Mouse (Mus musculus) megakaryocyte, embryonic 14.5 days (primary cell): Measurements from ENCODE around the gene Grm5. TPM values are rescaled to one million over a fixed set of nuclear protein-coding genes. Genes with fewer than 3 reads are reported as not detected.

Experiments used
- H3K27me3 ChIP-seq: replicated peaks from 2 replicates; pipeline ENCODE3; 2012; ENCODE audit warnings: inconsistent platforms
- H3K36me3 ChIP-seq: replicated peaks from 2 replicates; pipeline ENCODE3; 2012; ENCODE audit warnings: low read length, inconsistent platforms, mixed read lengths
- H3K4me1 ChIP-seq: 2 replicates; pipeline ENCODE4 v1.6.1; 2012; ENCODE audit warnings: inconsistent platforms
- H3K4me3 ChIP-seq: replicated peaks from 2 replicates; pipeline ENCODE3; 2012; ENCODE audit warnings: moderate library complexity, mild to moderate bottlenecking, inconsistent platforms
- H3K9me3 ChIP-seq: 2 replicates; pipeline ENCODE4 v1.6.1; 2012; ENCODE audit warnings: inconsistent platforms
- FLI1 ChIP-seq: IDR thresholded peaks from 2 replicates; pipeline ENCODE4 v1.6.1; 2012; ENCODE audit warnings: low read length, inconsistent platforms, mixed read lengths
- GATA1 ChIP-seq: IDR thresholded peaks from 3 replicates; pipeline ENCODE4 v1.6.1; 2012; ENCODE audit warnings: mixed read lengths, low read length, inconsistent platforms, borderline replicate concordance
- polyA plus RNA-seq: library from polyadenylated mRNA; stranded (reverse); fragments of >175 nt; gene quantifications from 2 replicates; pipeline ENCODE4 v1.2.3, GENCODE M21; 2012; ENCODE audit warnings: low replicate concordance; ENCODE audit not compliant: insufficient read depth

Gene Grm5
- polyA plus RNA-seq, 1 experiment = not detected

DNA sequence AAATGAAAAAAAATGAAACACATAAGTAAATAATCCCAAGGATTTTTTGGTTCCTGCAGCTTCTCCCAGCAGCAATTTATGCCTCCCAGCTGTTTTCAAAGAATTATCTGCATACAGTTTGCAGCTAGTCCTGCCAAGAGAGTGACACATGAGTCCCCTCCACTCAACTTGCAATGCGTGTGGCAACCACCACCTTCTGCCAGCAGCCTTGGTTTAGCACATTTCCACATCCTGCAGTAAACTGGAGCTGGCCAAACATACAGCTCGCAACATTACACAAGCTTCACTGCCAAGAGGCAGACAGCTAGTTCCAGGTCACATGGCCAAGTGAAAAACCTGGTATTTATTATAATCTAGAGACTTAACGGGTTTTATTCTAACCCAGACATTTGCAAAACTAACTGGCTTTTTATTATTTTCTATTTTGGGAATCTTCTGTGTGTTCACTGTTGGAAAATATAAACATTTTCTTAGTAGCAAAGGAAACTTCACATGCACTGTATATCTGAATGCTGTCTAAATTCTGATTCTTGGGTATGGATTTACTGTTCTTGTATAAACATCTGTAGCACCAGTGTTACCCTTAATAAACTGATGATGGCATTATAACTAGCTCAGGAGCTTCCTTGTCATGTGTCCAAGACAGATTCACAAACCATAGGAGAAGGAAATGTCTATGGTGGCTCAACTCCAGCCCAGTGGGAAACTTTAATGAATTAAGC, 443.6 kb downstream of the Grm5 start:
- no peaks in the 10 kb centered on the region for H3K4me1 ChIP-seq
- no peaks in the 10 kb centered on the region for H3K36me3 ChIP-seq
- TF ChIP-seq FLI1 (no peak), GATA1 (no peak)
- no peaks in the 10 kb centered on the region for H3K9me3 ChIP-seq
- no peaks in the 10 kb centered on the region for H3K27me3 ChIP-seq
- no peak overlapping the region for H3K4me3 ChIP-seq

DNA sequence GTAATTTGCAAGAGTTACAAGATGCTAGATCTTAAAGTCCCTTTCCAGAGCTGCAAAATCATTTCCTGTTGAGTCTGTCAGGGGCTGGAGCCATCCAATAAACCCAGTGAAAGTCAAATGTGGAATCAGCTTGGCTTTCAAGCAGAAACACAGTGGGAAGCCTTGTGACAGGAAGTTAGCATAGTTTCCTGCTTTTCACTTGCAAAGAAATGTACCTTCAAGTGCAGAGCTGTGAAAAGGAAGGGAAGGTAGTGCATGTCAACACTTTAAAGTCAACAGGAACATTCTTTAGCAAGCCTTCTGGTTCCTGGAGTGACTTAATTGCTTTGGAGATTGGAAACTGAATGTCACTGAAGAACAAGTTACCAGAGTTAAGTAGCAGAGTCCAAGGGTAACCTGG, 463.4 kb downstream of the Grm5 start:
- Histone ChIP-seq H3K4me1 (peaks cover 5% of the 10 kb centered on the region; the same call in 1 of the 2 replicates), H3K9me3 (no peaks in the 10 kb centered on the region), H3K4me3 (no peak overlapping the region), H3K27me3 (no peaks in the 10 kb centered on the region), H3K36me3 (no peaks in the 10 kb centered on the region)
- no peak for TF ChIP-seq FLI1
- TF ChIP-seq GATA1 = no peak

DNA sequence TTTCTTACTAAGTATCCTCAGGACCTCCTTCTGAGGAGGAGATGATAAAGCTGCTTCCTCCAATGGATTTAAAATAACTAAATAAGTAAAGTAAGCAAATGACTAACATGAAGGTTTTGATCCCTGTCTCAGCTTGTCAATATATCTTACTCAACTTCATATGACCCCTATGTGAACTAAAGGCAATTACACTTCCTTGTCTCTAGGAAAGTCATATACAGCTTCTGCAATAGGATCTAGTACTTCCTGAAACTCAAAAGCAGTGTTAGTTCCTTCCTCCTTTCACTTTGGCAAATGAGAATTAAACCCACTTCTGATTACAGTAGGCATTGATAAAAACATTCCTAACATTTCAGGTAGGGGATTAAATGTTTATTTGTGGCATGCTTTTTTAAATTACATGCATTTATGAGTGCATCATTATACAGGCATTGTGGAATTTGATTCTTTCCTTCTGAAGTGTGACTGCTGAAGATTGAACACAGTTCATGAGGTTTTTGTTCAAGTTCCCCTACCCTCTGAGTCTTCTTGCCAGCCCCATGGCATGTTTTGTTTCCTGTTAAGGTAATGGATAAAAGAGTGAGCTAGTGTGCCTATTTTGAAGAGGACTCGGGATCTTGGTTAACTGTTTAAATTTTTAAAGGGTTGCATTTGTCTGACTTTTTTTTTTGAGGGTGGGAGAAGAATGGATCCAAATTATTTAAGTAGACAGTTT, 470.4 kb downstream of the Grm5 start:
- Histone ChIP-seq H3K9me3 (no peaks in the 10 kb centered on the region), H3K36me3 (no peaks in the 10 kb centered on the region), H3K27me3 (no peaks in the 10 kb centered on the region), H3K4me3 (no peak overlapping the region), H3K4me1 (no peaks in the 10 kb centered on the region)
- TF ChIP-seq FLI1 (no peak), GATA1 (no peak)

DNA sequence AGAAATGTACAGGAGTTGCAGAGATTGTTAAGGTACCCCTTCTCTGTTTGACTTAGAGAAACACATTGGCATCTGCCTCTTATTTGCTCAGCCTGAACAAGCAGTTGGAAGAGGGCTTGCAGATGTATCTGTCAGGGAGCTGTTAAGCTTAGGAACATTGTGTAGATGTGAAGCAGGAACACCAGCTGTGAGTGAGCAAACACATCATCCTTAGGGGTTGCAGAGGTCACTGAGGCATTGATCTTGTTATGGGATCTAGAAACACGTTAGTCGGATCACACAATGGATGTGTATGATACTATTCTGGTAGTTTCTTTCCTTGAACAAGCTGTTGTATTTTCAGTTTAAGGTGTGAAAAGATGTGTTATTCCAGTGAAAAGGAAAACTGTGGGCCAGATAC, 472.5 kb downstream of the Grm5 start:
- Histone ChIP-seq H3K9me3 (no peaks in the 10 kb centered on the region), H3K4me3 (no peak overlapping the region), H3K27me3 (no peaks in the 10 kb centered on the region), H3K36me3 (no peaks in the 10 kb centered on the region), H3K4me1 (no peaks in the 10 kb centered on the region)
- TF ChIP-seq FLI1 (no peak), GATA1 (no peak)

DNA sequence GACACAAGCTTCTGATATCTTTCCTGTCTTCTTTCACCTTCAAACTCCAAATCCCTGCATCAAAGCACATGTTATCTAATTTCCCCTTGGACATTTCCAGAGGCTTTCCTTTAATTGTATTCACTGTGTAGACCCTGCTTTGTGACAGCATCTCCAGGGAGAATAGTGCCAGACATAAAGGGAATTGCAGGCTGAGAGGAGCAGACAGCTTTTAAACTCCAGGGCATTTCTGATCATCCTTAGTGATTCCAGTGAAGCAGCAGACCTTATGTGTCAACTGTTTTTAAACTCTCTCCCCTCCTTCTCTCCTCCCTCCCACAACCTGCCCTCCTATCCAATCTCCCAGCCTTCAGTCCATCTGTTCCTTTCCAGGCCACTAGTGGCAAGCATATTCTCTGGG, 507.1 kb downstream of the Grm5 start:
- Histone ChIP-seq H3K9me3 (peaks cover 9% of the 10 kb centered on the region), H3K36me3 (no peaks in the 10 kb centered on the region), H3K4me1 (no peaks in the 10 kb centered on the region), H3K27me3 (no peaks in the 10 kb centered on the region), H3K4me3 (no peak overlapping the region)
- TF ChIP-seq GATA1 (no peak), FLI1 (no peak)

DNA sequence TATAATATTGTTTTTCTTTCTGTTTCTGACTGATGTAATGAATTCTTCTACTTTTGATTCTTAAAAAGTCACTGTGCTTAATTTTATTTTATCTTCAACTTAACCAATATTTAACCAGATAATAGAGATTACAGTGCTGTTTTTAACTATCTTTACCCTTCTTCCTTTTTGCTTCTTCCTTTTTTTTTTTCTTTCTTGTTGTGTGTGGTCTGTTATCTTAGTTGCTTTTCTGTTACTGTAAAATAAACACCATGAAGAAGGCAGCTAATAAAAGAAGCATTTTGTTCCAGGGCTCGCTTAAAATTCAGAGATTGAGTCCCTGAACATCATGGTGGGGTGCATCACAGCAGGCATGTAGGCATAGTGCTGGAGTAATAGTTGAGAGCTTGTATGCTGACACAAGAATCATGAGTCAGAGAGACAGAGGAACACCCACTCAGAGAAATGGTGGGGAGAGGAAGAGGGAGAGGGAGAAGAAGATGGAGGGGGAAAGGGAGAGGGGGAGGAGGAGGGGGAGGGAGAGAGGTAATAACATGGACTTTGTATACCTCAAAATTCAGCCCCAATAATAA, 512.7 kb downstream of the Grm5 start:
- H3K9me3 ChIP-seq = no peaks in the 10 kb centered on the region
- H3K27me3 ChIP-seq = no peaks in the 10 kb centered on the region
- H3K4me3 ChIP-seq = no peak overlapping the region
- peaks cover 3% of the 10 kb centered on the region; the same call in 1 of the 2 replicates for H3K4me1 ChIP-seq
- H3K36me3 ChIP-seq = no peaks in the 10 kb centered on the region
- TF ChIP-seq GATA1 (no peak), FLI1 (no peak)

DNA sequence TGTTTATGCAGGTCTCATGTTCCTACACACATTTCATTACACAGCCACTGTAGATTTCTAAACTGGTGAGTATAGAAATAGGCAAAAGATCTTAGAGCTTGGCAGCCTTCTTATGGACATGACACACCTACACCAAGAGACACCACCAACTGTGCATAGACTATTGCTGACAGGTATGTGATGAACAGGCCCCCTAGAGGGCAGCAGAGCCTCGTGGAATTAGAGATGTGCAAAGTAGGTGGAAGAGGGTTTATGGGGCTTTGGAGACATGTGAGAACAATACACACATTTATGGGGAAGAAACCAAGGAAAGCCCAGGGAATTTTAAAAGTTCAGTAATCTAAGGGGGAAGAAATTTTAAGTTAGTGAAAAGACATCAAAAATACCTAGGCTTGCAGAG, 513.7 kb downstream of the Grm5 start:
- TF ChIP-seq FLI1 (no peak), GATA1 (no peak)
- Histone ChIP-seq H3K27me3 (no peaks in the 10 kb centered on the region), H3K4me1 (peaks cover 3% of the 10 kb centered on the region; the same call in 1 of the 2 replicates), H3K9me3 (no peaks in the 10 kb centered on the region), H3K4me3 (no peak overlapping the region), H3K36me3 (no peaks in the 10 kb centered on the region)

DNA sequence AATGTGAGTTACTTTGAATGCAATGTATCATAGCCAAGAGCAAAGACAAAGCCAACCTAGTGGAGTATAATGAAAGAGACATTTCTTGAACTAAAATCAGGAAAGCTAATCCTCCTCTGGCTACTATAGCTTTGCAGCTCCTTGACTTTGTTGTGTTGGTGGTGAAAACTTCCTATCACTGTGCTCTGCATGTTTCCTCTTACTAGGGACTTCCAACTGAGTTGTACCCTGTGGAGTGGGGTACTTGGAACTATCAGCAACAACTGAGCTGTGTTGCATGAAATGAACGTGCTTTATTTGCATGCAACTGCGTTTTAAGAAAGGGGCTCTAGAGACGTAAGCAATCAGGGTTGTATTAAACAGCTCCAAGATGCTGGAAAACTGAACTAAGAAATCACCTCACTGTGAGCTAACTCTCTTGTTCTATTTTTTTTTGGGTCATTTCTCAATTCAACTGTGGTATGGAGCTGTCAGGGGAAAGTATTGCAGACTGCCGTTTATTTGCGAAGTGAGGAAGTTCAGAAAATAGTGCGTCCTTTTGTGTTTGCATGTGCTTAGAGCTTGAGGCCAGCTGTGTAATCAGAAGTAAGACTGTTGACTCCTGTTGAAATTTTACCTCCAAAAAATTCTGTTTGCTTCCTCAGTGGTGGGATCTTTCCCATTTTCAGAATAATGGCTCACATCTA, 532.9 kb downstream of the Grm5 start:
- no peak overlapping the region for H3K4me3 ChIP-seq
- no peaks in the 10 kb centered on the region for H3K9me3 ChIP-seq
- no peaks in the 10 kb centered on the region for H3K27me3 ChIP-seq
- no peaks in the 10 kb centered on the region for H3K4me1 ChIP-seq
- TF ChIP-seq FLI1 (no peak), GATA1 (no peak)
- no peaks in the 10 kb centered on the region for H3K36me3 ChIP-seq

DNA sequence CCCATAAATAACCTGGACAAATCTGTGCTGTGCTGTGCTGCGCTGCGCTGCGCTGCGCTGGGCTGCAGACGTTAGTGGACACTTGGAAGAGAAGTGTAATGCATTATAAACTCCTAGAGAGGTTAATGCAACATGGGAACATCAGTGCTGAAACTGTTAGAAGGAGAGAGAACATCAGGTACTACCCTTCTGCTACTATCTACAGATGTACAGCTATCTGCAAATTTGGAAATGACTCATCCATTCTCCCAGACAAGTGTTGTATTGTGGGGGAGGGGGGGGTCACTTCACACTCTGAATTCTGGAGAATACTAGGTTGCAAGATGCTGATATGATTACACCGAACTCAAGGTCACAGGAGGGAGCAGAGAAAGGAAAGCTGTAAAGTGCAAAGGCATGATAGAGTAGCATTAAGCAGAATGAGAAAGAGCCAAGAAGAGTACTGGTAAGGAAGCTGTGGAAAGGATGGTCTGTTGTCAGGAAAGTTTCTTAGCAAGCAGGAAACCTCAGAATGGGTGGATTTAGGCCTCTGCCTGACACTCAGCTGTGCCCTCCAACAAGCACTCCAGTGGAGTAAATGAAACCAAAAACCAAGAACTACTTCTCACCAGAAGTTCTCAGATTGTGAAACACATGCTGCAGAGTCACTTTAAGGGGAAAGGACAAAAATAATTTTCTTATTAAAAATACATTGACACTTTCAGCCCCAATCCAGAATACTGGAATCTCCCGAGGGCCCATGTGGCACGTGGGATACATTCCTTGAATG, 544.3 kb downstream of the Grm5 start:
- no peak for TF ChIP-seq FLI1
- no peak for TF ChIP-seq GATA1
- Histone ChIP-seq H3K36me3 (no peaks in the 10 kb centered on the region), H3K9me3 (peaks cover 10% of the 10 kb centered on the region; the same call in 1 of the 2 replicates), H3K4me1 (peaks cover 9% of the 10 kb centered on the region; the same call in 1 of the 2 replicates), H3K27me3 (peaks cover 16% of the 10 kb centered on the region), H3K4me3 (no peak overlapping the region)
